Mouse (Mus musculus): Measurements from ENCODE around the gene Lrrc56. TPM values are rescaled to one million over a fixed set of nuclear protein-coding genes. Genes with fewer than 3 reads are reported as not detected.

The Lrrc56 gene
- 13.2 and 14.8 TPM in 2 replicates for polyA plus RNA-seq (2012; rRNA removed)

GRCm38 (mm10) chr7:141193948-141194347 is at the start of gene Lrrc56, which contains the start of gene Hras:
TSS of gene Lrrc56 (plus strand) at chr7:141194157.
TSS of gene Hras (minus strand) at chr7:141194005.

DNA sequence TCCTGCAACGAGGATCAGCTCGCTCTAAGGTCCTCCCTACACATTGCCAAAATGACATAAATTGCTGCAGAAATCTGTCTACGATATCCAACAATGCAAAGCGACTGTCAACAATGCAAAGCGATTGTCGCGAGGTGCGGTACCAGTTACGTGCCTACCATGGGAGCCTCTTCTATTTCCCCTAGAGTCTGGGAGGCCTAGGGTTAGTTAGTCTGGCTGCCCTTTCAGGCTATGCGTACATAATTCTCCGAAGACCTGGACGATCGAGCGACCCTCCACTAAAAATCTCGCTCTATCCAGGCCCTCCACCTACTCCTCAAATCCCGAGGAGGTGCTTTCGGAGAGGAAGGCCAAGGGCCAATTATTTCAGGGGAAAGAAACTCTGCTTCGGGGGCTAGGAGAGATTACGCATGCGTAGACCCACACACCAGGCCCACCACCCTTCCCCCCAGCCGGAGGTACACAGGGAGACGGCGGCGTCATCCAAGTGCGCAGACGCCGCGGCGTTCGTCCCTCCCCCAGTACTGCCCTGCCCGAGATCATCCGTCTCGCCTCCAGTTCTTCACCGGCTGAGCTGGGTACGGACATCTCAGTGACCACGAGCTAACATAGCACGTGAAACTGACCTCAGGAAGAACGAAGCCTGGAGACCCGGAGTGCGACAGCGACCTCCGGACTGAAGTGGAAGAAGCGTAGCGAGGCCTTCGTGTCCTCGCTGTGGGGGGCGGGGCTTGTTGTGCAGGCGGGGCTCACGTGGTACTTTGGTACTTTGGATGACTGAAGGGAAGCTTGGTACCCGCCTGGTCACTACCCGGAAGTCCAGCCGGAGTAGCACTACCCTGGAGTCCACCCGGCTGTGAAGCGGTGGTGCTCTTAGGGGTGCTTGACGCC is 21.6 kb upstream of the Lrrc56 start, which contains the start of gene Rnh1:
Rnh1 (minus strand) TSS at position 742 of the 891 bp plus-strand sequence.

DNA sequence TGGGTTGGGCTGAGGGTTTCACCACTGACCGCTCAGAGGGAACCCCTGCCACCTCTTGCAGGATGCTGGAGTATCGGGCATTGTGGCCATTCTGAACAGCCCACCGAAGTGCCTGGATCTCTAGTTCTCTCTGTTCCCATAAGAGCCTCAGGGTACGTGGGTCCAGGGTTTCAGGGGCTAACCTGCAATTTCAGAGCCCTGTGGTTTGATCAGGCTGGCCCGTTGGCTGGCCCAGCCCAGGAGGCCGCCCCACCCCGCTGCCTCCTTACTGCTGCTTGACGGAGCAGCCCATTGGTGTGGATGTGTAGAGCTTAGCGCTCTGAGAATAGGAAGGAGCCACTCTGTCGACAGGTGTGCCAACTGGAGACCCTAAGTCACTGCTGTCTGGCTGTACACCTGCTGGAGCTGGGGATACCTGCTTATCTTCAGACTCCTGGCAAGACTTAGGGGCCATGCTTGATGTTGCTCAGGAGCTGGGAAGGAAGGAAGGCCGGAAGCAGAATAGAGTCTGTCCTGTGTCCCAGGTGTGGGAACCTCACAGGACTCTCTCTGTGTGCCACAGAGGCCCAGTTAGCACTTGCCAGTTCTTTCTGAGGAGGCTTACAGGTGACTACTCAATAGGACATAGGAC is 19.8 kb downstream of the Lrrc56 start, which contains the start of gene Lmntd2:
Lmntd2 (minus strand) TSS at position 476 of the 631 bp plus-strand sequence.

DNA sequence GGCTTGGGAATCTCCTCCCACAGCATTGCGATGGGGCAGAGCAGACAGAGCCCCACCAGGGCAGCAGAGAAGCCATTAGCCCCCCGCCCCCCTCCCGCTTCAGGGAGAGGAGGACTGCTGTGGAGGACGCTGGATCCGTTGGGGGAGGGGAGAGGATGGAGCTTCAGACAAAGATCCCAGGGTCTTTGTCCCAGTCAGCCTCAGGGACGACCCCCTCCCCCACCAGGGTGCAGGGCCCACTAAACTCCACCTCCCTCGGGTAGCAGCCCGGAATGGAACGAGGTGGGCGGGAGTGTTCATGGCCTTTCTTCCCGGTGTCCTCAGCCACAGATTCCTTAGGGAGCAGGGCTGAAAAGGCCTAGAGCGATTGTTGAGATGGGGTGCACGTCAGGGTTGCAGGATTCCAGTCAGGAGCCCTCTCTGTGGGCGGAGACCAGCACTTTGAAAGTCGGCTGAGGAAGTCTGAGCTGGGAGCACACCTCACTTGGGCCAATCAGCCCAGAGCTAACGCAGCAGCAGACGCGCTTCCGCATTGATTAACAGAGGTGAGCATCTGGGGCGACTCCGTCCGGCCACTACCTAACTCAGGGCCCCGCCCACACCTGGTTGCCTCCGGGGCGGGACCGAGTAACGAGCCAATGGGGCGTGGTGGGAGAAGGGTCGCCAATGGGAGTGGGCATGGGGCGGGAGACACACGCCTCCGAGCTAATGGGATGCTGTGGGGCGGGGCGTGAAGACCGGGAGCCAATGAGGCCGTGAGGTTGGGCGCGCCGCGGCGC is 21.3 kb downstream of the Lrrc56 start, which contains the start of gene Rassf7:
Rassf7 (plus strand) TSS at position 760 of the 779 bp plus-strand sequence.

GRCm38 (mm10) chr7:141228279-141229067 is 34.5 kb downstream of the Lrrc56 start, which contains the start of gene Phrf1:
TSS of gene Phrf1 (plus strand) at chr7:141228784.

Other genes starting within 250 kb of the Lrrc56 start
- gene Ifitm5, start 243.9 kb upstream of the Lrrc56 start, polyA plus RNA-seq (2012; rRNA removed) = 0.38 and 0.46 TPM in 2 replicates
- not detected in 2 replicates for gene Gm45717, start 238.2 kb upstream of the Lrrc56 start, polyA plus RNA-seq (2012; rRNA removed)
- gene Ifitm2, start 238.2 kb upstream of the Lrrc56 start, polyA plus RNA-seq (2012; rRNA removed) = 219 and 222 TPM in 2 replicates
- 29.1 and 33.2 TPM in 2 replicates for gene Ifitm1, start 226.9 kb upstream of the Lrrc56 start, polyA plus RNA-seq (2012; rRNA removed)
- 28.7 and 41.6 TPM in 2 replicates for gene Ifitm3, start 183.4 kb upstream of the Lrrc56 start, polyA plus RNA-seq (2012; rRNA removed)
- 8.3 and 10.9 TPM in 2 replicates for gene Ifitm6, start 176.2 kb upstream of the Lrrc56 start, polyA plus RNA-seq (2012; rRNA removed)
- not detected in 2 replicates for gene Gm17387, start 165.0 kb upstream of the Lrrc56 start, polyA plus RNA-seq (2012; rRNA removed)
- 0.59 and 0.76 TPM in 2 replicates for gene B4galnt4, start 133.1 kb upstream of the Lrrc56 start, polyA plus RNA-seq (2012; rRNA removed)
- 0.38 and 0.48 TPM in 2 replicates for gene Pkp3, start 115.9 kb upstream of the Lrrc56 start, polyA plus RNA-seq (2012; rRNA removed)
- gene Sigirr, start 93.6 kb upstream of the Lrrc56 start, polyA plus RNA-seq (2012; rRNA removed) = 9.1 and 10.7 TPM in 2 replicates
- gene Ano9, start 76.4 kb upstream of the Lrrc56 start, polyA plus RNA-seq (2012; rRNA removed) = 0.36 TPM in 2 replicates
- 62.0 and 81.0 TPM in 2 replicates for gene Ptdss2, start 71.8 kb upstream of the Lrrc56 start, polyA plus RNA-seq (2012; rRNA removed)
- 23.5 and 28.6 TPM in 2 replicates for gene Rnh1, start 21.3 kb upstream of the Lrrc56 start, polyA plus RNA-seq (2012; rRNA removed)
- gene Hras, start 152 bp upstream of the Lrrc56 start, polyA plus RNA-seq (2012; rRNA removed) = 67.7 and 68.0 TPM in 2 replicates
- 1.6 and 2.0 TPM in 2 replicates for gene Lmntd2, start 19.9 kb downstream of the Lrrc56 start, polyA plus RNA-seq (2012; rRNA removed)
- 22.1 and 22.8 TPM in 2 replicates for gene Rassf7, start 21.7 kb downstream of the Lrrc56 start, polyA plus RNA-seq (2012; rRNA removed)
- gene Phrf1, start 34.6 kb downstream of the Lrrc56 start, polyA plus RNA-seq (2012; rRNA removed) = 10.8 and 16.2 TPM in 2 replicates
- gene Irf7, start 72.3 kb downstream of the Lrrc56 start, polyA plus RNA-seq (2012; rRNA removed) = 8.3 and 11.9 TPM in 2 replicates
- 0.07 and 0.09 TPM in 2 replicates for gene Cdhr5, start 82.6 kb downstream of the Lrrc56 start, polyA plus RNA-seq (2012; rRNA removed)
- 0.23 and 0.67 TPM in 2 replicates for gene Sct, start 85.0 kb downstream of the Lrrc56 start, polyA plus RNA-seq (2012; rRNA removed)
- 0.01 TPM in 1 of 2 replicates, not detected in the other for gene Drd4, start 97.8 kb downstream of the Lrrc56 start, polyA plus RNA-seq (2012; rRNA removed)
- 7.0 and 8.4 TPM in 2 replicates for gene Deaf1, start 133.5 kb downstream of the Lrrc56 start, polyA plus RNA-seq (2012; rRNA removed)
- 11.7 and 13.9 TPM in 2 replicates for gene Tmem80, start 133.6 kb downstream of the Lrrc56 start, polyA plus RNA-seq (2012; rRNA removed)
- gene Eps8l2, start 144.7 kb downstream of the Lrrc56 start, polyA plus RNA-seq (2012; rRNA removed) = 7.1 and 8.9 TPM in 2 replicates
- gene Taldo1, start 198.0 kb downstream of the Lrrc56 start, polyA plus RNA-seq (2012; rRNA removed) = 238 and 279 TPM in 2 replicates
- 12.6 and 15.1 TPM in 2 replicates for gene Gatd1, start 220.0 kb downstream of the Lrrc56 start, polyA plus RNA-seq (2012; rRNA removed)
- gene Cend1, start 235.3 kb downstream of the Lrrc56 start, polyA plus RNA-seq (2012; rRNA removed) = 0.01 and 0.03 TPM in 2 replicates
- gene Slc25a22, start 243.7 kb downstream of the Lrrc56 start, polyA plus RNA-seq (2012; rRNA removed) = 14.6 and 20.2 TPM in 2 replicates
- 13.8 and 16.0 TPM in 2 replicates for gene Pidd1, start 249.9 kb downstream of the Lrrc56 start, polyA plus RNA-seq (2012; rRNA removed)

All from liver, embryonic 14 days (tissue).